Mouse (Mus musculus) frontal cortex, adult (tissue): ENCODE data around the gene Bloc1s5.
A peak's percentile ranks its signal among the peaks of the same experiment; 100 is the strongest.
"Not testable (repeated sequence)": the region's sequence is repeated elsewhere in the genome, so short reads cannot be mapped to it uniquely, and the experiment has no call there.

ENCODE experiments used
- ATAC-seq: cut with Nextera tagmentation; 2 replicates; pipeline ENCODE4 v1.9.2; 2017; ENCODE audit warnings: mild to moderate bottlenecking, moderate library complexity, mixed read lengths; ENCODE audit not compliant: low TSS enrichment

Gene Bloc1s5

DNA sequence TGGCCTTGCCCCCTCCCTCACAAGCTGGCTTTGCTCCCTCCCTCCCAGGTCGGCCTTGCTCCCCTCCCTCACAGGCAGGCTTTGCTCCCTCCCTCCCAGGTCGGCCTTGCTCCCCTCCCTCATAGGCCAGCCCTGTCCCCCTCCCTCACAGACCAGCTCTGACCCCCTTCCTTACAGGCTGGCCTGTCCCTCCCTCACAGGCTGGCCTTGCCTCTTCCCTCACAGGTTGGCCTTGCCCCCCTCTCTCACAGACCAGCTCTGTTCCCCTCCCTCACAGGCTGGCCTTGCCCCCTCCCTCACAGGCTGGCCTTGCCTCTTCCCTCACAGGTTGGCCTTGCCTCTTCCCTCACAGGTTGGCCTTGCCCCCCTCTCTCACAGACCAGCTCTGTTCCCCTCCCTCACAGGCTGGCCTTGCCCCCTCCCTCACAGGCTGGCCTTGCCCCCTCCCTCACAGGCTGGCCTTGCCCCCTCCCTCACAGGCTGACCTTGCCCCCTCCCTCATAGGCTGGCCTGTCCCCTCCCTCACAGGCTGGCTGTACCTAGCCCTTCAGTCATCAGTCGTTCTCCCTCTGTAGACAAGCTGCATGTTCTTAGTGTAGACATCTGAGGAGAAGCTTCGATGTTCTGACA lies 16.8 kb downstream of the Bloc1s5 start:
- not testable (repeated sequence) for ATAC-seq

DNA sequence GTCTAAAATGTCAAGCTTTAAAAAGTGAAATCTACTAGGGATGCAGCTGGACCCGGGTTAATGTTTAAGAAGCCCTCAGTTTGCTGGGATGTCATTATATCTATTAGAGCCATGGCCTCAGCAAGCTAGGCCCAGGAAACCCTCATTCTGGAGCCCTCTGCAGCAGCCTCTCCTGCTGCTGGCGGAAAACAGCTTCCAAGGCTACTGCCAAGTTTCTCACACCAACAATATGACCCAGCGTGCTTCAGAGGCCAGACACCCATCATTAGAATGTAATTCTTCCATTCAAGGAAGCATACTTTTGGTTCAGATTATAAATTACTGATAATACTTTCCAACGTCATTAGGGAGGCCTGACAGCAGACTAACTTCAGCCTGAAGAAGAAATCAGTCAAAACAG lies 18.0 kb downstream of the Bloc1s5 start:
- ATAC-seq, result no peak

DNA sequence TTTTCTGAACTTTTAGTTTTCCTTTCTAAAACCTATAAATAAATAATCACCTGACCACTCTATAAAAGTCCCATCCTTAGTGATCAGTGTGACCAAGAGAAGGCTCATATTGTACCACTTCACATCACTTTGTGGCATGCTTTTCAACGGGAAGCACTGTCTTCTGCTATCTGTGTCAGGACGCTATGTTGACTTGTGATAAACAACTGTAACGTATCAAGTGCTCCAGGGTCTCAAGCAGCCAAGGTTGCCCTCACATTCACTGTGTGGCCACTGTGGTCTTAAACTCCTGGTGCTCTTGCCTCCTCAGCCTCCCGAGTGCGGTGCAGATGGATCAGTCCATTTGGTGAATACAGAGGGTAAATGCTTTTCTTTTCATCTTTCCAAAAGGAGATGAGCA lies 19.3 kb downstream of the Bloc1s5 start:
- no peak for ATAC-seq

DNA sequence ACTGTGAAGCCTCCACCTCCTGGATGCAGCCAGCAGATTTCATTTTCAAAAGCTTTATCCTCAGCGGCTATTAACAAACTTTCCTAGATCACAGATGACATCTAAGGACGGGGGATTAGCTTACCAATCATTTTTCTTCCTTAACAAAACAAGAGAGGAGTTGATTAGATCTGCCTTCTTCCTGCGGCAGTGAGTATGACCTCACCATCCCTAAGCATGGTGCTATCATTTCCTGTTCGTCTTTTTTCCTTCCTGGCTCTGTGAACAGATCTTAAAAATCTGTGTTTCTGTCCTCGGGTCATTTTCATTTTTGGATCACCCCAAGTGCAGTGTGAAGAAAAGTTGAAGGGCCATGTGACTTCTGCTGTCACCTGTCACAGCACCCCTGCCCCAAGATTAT lies 20.6 kb downstream of the Bloc1s5 start:
- ATAC-seq, result no peak

DNA sequence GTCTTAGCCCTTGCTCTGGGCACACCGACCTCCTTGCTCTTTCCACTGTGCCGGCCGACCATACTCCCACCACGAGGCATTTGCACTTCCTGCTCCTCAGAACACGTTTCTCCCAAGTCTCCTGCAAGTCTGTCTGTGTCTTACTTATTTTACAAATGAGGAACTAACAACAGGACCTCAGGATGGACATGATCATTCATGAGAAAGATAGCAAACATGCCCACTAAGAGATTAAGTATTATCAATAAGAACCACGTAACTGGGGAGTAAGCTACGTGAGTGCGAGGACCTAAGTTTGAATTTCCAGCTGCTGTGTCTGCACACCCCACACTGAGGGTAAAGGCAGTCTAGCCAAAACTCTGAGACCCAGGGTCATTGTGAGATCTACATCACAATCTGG lies 21.3 kb downstream of the Bloc1s5 start:
- no peak for ATAC-seq

DNA sequence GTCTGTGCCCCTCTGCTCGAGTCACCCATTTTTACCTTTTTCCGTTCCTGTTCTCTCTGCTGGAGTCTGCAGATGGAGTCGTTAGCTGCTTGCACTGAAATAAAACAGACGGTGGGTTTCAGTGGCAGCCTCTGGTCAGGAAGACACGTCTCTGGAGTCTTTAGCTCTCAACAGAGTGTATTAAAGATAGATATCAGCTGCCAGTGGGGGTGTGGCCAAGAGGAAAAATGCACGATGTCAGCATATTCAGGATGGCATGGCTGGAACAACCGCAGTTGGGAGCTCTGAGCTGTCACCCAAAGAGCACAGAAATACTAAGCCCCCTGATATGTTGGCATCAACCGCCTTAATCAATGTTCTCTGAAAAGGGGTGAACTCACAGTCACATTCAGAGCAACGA lies 22.3 kb downstream of the Bloc1s5 start:
- no peak for ATAC-seq

DNA sequence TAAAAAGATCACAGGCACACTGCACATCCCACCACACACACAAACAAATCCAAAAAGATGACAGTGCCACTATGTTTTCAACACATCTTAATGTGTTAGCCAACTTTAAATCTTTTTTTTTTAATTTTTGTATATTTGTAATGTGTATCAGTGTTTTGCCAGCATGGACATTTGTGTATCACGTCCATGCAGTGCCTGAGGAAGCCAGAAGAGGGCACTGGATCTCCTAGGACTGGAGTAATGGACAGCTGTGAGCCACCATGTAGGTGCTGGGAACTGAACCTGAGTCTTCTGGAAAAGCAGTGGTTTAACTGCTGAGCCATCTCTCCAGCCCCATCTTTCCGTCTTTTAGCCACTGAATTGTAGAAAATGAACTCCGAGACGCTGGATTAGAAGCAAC lies 22.7 kb downstream of the Bloc1s5 start:
- no peak for ATAC-seq

DNA sequence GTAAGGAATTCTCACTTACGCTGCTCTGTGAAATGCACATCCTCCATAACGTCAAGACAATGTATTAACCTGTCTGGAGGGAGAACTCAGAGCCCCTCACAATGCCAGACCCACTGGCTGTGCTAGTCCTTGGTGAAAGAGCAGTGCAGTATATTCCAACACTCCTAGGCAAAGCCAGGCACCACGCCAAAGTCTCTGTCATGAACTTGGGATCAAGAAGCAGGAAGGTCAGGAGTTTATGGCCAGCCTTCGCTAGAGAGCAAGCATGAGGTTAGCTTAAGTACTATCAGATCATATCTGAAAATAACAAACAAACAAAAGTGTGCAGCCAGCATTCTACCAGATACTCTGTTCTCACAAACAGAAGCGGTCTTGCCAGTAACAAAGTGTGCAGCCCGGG lies 24.6 kb downstream of the Bloc1s5 start:
- ATAC-seq, result no peak

DNA sequence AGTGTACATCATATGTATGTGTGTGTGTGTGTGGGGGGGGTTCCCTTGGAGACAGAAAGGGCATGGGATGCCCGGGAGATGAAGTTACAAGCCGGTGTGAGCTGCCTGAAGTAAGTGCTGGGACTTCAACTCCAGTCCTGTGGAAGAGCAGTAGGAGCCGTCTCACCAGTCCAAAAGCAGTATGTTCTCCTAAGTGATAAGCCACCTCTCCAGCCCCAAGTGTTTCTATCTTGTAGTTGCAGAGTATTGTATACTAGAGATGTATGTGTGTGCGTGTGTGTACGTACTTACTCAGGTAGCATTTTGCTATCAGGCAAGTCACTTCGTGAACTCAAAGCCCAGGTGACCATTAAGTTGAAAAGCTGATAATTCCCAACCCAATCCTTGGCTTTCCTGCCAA lies 27.8 kb downstream of the Bloc1s5 start:
- no peak for ATAC-seq

DNA sequence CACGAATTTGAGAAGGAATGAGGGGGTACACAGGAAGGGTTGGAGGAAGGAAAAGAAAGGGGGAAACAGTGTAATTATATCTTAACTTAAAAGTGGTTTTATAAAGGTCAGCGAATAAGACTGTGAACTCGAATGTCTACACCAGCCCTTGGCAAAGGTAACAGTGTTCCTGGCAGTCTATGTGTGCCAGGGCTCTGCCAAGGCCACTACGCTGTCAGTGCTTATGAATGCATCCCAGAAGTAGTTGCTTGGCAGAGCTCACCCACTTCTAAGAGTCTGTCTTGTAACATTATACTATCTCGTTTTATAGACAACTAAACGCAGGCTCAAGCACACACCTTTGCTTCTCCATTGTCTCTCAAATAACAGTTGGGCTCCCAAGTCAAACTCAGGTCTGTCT lies 29.6 kb downstream of the Bloc1s5 start:
- ATAC-seq, result no peak

DNA sequence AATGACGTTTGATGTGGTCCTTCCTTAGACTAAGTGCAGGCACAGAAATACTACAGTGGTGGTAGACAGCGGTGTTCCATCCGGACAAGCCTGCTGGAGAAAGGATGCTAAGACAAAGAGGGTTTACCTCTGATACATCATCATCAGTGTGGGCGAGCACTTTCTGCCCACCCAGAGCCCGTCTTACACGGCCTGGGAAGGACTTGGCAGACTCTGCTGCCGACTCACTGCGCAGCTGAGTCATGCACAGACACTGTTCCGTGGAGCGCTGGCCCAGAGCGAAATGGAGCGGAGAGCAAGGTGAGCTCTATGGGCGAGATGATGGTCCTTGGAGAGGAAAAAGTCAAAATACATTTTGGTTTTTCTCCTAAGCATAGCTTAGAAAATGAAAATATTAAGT lies 31.9 kb downstream of the Bloc1s5 start:
- ATAC-seq, result peak; percentile 98

DNA sequence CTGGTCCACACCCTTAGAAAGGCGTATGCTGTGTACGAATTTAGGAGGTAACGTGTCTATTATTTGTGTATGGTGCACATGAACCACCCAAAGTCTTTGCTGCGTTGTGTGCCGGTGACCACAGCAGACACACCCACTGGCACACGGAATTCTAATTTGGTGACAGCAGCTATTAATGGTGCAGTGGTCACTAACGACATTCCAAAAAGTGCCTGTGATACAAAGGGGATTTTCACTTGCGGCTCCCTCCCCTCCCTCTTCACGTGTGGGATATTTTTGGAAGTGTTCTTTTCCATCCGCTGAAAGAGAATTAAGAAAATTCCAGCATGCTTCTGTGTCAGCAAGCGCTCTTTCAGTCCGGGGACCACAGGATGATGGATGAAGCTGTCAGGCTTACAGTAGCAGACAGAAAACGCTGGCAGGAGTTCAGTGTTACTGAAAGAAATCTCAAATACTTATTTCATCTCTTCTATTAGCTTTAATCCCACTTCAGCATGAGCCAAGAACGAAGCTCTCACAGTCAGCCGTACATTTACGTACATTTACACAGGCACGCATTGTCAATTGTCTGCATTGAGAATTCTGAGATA lies 32.6 kb downstream of the Bloc1s5 start:
- ATAC-seq, result peak; percentile 41

DNA sequence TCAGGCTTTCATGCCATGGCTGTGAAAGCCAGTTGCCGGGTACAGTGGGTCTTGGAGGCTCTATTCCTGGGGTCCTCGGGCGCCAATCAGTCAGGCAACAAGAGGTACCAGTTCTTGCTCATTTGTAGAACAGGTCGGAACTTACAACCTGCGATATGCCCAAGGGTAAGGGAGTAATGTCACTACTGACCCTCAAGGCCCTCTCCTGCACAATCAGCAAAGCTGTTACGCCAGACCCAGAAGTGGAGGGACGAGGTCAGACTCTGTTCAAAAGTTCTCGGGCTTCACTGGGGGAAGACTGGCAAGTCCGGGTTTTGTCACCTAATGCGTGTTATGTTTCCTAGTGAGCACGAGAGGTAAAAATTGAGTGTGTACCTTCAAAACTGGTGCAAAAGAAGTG lies 34.1 kb downstream of the Bloc1s5 start:
- no peak for ATAC-seq

DNA sequence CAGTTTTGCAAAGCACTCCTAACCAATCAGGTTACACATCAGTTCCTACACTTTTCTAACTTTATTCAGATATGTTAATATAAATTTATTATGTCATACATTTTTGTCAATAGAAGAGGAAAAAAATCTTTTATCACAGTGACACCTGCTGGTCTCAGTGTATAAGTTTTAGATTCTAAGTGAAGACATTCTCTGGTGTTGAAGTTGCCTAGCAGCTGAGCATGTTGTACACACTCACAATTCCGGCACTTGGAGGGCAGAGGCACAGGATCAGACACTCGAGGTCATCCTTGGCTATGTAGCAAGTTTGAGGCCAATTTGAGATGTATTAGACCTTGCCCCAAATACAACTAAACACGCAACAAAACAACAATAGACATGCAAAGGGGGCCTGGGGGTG lies 37.8 kb downstream of the Bloc1s5 start:
- ATAC-seq, result peak; percentile 70; the same call in 1 of the 2 replicates

DNA sequence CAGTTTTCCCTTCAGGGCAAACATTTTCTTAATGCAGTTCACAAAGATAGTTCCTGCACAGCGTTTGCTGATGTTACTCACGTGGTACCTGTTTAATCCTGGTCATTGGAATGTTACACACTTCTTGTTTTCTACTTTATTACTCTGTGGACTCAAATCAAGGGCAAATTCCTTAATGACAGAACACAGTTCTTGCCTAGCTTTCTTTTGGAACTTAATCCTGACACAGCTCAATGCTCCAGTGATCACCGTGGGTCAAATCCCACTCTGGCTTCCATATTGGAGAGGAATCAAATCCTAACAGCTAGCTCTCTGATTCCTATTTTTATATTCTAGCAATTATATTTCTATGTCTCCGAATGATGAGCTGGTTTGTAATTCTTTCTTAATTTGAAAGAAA lies 38.4 kb downstream of the Bloc1s5 start:
- ATAC-seq, result no peak

DNA sequence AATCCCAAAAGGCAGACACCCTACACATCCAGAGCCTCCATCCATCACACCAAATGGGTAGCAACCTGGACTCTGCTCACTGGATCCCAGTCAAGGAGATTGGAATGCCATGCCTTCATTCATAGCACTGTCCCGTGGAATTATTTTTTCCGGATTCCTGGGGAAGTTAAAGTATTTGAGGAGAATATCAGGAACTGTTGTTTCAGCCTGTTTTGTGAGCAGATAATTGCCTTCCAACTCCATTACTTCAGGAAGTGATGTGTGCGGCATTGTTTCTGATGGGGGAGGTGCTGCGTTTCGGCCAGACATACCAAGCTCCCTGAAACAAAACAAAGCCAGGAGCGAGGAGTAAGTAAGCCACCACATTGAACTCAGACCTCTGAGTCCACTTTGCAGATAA lies 41.8 kb downstream of the Bloc1s5 start:
- no peak for ATAC-seq

DNA sequence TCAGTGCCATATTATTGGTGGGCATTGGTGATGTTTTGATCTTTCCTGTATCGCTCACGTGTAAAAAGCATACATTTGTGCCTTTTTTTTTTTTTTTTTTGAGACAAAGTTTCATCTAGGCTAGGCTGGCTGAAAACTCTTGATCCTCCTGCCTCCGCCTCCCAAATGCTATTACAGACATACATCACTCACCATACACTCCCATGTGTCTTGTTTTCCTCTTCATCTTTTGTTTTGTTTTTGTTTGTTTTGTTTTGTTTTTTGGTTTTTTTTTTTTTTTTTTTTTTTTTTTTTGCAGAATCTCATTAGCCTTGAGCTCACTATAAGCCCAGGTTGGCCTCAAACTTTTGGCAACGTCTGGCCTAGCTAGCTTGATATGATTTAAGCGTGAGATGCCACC lies 47.6 kb downstream of the Bloc1s5 start:
- no peak for ATAC-seq

DNA sequence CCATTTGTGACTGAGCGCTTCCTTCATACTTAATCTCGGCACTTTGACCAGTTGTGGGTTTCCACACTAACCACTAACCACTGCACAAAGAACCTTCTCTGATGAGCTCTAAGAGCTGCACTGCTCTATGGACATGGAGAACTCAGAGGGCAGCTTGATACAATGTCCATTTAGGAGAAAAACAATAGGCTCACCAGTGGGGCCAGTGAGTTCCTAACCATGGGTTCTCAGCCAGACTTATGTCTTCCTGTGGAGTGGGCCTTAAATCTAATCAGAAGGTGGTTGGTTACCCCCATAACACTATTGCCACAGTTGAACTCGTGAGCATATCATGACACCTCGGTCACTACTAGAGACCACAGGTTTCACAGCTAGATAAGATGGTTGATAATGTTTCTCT lies 48.5 kb downstream of the Bloc1s5 start:
- no peak for ATAC-seq

DNA sequence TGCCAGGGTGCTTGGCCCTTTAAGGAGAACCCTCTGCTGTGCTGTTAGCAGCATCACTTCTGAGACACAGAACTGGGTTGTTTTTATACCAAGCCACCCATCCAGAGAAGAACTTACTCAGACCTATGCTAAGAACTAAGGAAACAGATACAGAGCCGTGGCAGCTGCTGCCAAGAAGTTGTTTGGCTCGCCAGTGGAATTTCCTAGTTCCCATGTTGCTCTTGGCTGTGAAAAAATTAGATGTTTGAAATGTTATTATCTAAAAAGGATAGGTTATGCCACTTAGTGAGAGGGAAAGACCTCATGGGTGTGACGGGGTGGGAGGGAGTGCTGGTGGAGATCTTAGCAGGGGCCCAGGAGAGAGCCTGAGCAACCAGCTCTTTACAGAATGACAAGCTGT lies 52.1 kb downstream of the Bloc1s5 start:
- ATAC-seq, result peak; percentile 50

DNA sequence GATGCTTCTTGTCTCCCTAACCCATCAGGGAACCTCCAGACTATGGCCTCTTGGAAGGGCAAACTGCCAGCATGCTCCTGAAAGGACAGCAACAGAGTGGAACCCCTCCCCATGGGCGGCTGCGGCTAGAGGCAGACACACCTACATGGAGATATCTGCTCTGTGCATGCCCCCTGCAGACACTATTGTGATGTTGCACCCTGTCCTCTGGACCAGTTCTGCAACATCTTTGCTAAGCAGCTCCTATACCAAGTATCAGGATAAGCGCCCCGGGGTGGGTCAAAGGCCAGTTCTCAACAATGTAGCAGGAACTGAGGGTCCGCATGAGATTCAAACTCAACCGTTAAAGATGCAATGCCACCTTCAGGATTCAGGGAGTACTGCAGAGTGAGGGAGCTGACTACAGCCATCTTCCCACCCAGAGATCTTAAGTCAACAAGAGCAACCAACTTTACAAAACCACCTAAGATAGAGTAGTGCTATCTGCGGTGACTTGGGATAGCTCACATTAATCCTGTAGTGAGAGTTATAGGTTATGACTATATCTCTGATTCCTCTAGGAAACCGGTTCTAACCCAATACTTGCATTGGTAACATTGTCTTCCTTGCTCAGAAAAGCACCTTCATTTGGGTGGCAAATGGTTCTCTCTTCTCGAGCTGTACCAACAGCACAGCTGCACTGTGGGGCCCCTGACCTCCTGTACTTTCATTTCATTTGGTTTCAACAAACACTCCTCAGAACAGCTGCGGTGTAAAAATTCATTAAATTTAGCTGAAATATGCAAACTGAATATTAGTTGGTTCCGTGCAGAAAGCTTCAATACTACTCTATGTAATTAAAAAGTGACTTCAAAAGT lies 54.1 kb downstream of the Bloc1s5 start:
- ATAC-seq, result peak; percentile 81

DNA sequence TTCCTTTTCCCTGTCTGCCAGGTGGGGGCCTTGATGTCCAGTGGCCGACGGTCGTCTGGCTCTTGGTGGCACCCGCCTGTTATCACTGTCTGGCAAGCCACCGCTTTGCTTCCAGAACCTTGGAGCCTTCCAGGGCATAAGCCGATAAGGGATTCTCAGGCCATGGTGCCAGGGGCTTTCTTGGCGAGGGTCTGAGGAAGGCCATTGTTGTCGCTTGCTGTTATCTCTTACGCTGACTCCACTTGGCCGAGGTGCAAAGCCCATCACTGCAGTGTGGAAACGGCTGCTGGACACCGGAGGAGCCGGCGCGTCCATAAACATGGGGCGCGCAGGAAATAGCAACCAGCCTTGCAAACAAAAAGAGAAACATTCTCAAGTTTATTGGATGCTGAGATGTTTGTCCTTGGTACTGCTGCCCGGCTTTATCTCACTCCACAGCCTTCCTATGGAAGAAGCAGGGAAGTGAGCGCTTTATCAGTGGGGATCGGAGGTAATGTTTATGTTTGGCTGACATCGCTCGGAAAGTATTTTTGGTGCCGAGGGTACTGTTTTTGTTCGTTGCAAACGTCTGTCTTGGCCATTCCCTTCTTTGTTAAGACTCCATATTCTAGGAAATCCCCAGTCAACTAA lies 54.8 kb downstream of the Bloc1s5 start:
- no peak for ATAC-seq

DNA sequence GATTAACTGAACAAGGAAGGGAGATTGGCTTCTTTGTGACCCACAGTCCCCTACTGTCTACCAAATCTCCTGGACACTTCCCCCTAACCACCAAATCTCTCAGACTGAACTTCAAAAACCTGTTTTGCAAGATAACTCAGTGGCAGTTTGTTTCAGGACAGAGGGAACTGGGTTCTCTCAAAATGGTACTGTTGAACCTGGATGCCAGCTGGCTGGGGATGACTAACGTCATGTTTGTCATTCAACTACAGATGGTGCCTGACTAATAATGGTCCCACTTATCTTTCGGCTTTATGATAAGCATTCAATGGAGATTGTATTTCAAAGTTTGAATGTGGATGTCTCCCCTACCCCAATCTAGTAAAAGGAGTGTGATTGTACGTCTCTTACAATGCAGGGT lies 60.2 kb downstream of the Bloc1s5 start:
- no peak for ATAC-seq

DNA sequence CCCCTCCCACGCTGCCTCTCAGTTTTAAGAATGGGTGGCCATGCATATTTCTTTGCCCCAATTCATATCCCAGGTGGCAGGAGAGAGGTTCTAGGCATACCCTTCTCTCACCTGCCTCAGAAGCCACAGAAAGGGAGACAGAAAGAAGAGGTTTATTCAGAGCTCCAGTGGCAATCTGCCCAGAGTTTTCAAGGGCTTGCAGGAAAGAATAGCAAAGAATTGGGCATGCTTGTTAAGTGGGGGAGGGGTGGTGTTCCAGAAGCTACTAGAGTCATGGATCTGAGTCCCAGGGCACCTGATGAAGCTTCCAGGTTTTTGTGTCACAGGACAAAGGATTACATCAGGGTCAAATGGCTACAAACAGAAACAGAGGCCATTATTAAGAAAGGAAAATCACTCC lies 61.6 kb downstream of the Bloc1s5 start:
- ATAC-seq, result no peak
